Mouse (Mus musculus) midbrain, embryonic 12.5 days (tissue): Measurements from ENCODE around the gene Nfe2l3. TPM values are rescaled to one million over a fixed set of nuclear protein-coding genes. Genes with fewer than 3 reads are reported as not detected.
"Not testable (repeated sequence)": the region's sequence is repeated elsewhere in the genome, so short reads cannot be mapped to it uniquely, and the experiment has no call there.

Experiments used
- ATAC-seq: fragments of 200-750 bp; cut with Nextera tagmentation; 2 replicates; pipeline ENCODE4 v1.8.0; 2017; ENCODE audit warnings: low read depth, moderate TSS enrichment, moderate library complexity; ENCODE audit not compliant: low FRiP score
- H3K27ac ChIP-seq: fragments of 300-500 bp; sonication (generic); replicated peaks from 2 replicates; pipeline ENCODE4 v1.5.1; 2016; ENCODE audit warnings: mild to moderate bottlenecking
- H3K27me3 ChIP-seq: fragments of 300-500 bp; sonication (generic); 2 replicates; pipeline ENCODE4 v1.6.1; 2016; ENCODE audit warnings: mild to moderate bottlenecking
- H3K36me3 ChIP-seq: fragments of 300-500 bp; sonication (generic); 2 replicates; pipeline ENCODE4 v1.6.1; 2016
- H3K4me1 ChIP-seq: fragments of 300-500 bp; sonication (generic); 2 replicates; pipeline ENCODE4 v1.6.1; 2016
- H3K4me2 ChIP-seq: fragments of 300-500 bp; sonication (generic); replicated peaks from 2 replicates; pipeline ENCODE4 v1.6.1; 2016; ENCODE audit warnings: mild to moderate bottlenecking, moderate library complexity
- H3K4me3 ChIP-seq: fragments of 300-500 bp; sonication (generic); 2 replicates; pipeline ENCODE4 v1.5.1; 2016; ENCODE audit warnings: mild to moderate bottlenecking
- H3K9ac ChIP-seq: fragments of 300-500 bp; sonication (generic); replicated peaks from 2 replicates; pipeline ENCODE4 v1.6.1; 2016; ENCODE audit warnings: mild to moderate bottlenecking, moderate library complexity
- H3K9me3 ChIP-seq: fragments of 300-500 bp; sonication (generic); 2 replicates; pipeline ENCODE4 v1.6.1; 2016; ENCODE audit warnings: mild to moderate bottlenecking
- WGBS: fragments of 180-500 bp; shearing (Covaris S2); methylation state at CpG from one replicate; pipeline ENCODE4 v1.1.7; 2016; 5-methylcytosine and 5-hydroxymethylcytosine counted together
- polyA plus RNA-seq: library from polyadenylated mRNA; unstranded; fragments of >200 nt; fragmentation: Nextera tagmentation; extraction: Ambion mirVana; gene quantifications from 2 replicates; pipeline ENCODE4 v1.2.1, GENCODE M21; 2016

Nfe2l3 gene
- polyA plus RNA-seq, 1 experiment from 2014 or later = 5.4 TPM

DNA sequence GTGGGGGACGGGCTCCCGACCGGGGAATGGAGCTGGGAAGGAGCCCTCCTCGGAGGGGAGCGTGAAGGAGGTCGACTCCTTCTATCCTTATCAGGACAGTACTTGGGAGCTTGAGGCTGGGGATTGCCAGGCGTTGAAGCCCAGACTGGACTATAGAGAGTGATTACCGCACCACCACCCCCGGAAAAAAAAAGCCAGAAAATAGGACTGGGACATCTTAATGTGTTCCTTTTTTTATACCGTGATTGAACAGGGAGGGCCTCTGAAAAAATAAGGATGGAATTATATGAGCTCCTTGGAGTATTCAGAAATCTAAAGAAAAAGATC, 38.7 kb downstream of the Nfe2l3 start:
- peak overlapping the region; percentile 99 for H3K9ac ChIP-seq
- H3K9me3 ChIP-seq = no peaks in the 10 kb centered on the region
- WGBS = under 1% methylated on average over 10 of the region's 10 CpGs
- H3K36me3 ChIP-seq = peaks cover 47% of the 10 kb centered on the region
- peaks cover 35% of the 10 kb centered on the region for H3K4me1 ChIP-seq
- H3K4me3 ChIP-seq = peak overlapping the region; percentile 84
- peak overlapping the region; percentile 70 for H3K4me2 ChIP-seq
- ATAC-seq = no peak
- H3K27ac ChIP-seq = peak overlapping the region; percentile 100
- no peaks in the 10 kb centered on the region for H3K27me3 ChIP-seq

DNA sequence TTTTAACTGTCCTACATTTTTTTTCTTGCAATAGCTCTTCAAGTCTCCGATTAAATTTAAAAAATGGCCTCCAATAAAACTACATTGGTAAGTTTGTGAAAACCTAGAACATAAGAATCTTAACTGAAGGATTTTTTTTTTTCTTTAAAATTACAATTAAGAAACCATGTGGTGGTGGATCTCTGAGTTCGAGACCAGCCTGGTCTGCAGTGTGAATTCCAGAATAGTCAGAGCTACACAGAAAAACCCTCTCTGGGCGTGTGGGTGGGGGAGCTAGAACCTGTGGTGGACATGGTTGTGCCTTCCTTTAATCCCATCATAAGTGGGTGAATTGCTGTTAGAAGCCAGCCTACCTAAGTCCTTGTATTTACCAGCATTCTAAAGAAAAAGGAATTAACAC, 39.3 kb downstream of the Nfe2l3 start:
- no peak for ATAC-seq
- Histone ChIP-seq H3K27me3 (no peaks in the 10 kb centered on the region), H3K27ac (peak overlapping the region; percentile 52), H3K9ac (peak overlapping the region; percentile 99), H3K4me1 (peaks cover 30% of the 10 kb centered on the region), H3K4me3 (peak overlapping the region; percentile 84), H3K4me2 (peak overlapping the region; percentile 70), H3K36me3 (peaks cover 47% of the 10 kb centered on the region), H3K9me3 (no peaks in the 10 kb centered on the region)
- WGBS = 27% methylated on average over 3 of the region's 3 CpGs

DNA sequence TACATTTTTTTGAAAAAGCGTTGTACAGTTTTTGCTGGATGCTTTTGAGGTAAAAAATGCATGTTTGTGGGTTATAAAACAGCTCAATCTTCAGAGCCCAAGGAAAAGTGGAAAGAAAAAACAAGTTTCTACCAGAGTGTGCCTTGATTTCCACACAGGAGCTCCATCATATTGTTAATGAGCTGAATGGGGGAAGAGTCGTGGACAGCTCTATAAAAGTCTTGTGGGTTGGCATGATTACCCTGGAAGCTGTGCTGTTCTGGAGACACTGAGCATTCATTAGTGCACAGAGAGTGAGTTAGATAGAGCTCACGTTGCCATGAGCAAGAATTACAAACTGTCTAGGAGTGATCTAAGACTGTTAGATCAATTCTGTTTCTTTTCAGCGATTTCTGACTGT, 39.7 kb downstream of the Nfe2l3 start:
- no peaks in the 10 kb centered on the region for H3K27me3 ChIP-seq
- H3K9me3 ChIP-seq = no peaks in the 10 kb centered on the region
- H3K9ac ChIP-seq = peak overlapping the region; percentile 99
- WGBS = 49% methylated on average over 4 of the region's 4 CpGs
- ATAC-seq = no peak
- peaks cover 26% of the 10 kb centered on the region for H3K4me1 ChIP-seq
- H3K36me3 ChIP-seq = peaks cover 48% of the 10 kb centered on the region
- H3K27ac ChIP-seq = peak overlapping the region; percentile 52; the same call in 1 of the 2 replicates
- H3K4me2 ChIP-seq = peak overlapping the region; percentile 70
- H3K4me3 ChIP-seq = peak overlapping the region; percentile 84

- WGBS = 91% methylated on average over 4 of the region's 4 CpGs
- H3K27me3 ChIP-seq = no peaks in the 10 kb centered on the region
- H3K36me3 ChIP-seq = peaks cover 76% of the 10 kb centered on the region
- H3K4me3 ChIP-seq = no peak overlapping the region
- peaks cover 3% of the 10 kb centered on the region; the same call in 1 of the 2 replicates for H3K4me1 ChIP-seq
- ATAC-seq = no peak
- H3K27ac ChIP-seq = no peak overlapping the region
- no peaks in the 10 kb centered on the region for H3K9me3 ChIP-seq
- no peak overlapping the region for H3K9ac ChIP-seq
- H3K4me2 ChIP-seq = no peak overlapping the region
These were observed 46.8 kb downstream of the Nfe2l3 start for GRCm38 (mm10) chr6:51479136-51479731.

DNA sequence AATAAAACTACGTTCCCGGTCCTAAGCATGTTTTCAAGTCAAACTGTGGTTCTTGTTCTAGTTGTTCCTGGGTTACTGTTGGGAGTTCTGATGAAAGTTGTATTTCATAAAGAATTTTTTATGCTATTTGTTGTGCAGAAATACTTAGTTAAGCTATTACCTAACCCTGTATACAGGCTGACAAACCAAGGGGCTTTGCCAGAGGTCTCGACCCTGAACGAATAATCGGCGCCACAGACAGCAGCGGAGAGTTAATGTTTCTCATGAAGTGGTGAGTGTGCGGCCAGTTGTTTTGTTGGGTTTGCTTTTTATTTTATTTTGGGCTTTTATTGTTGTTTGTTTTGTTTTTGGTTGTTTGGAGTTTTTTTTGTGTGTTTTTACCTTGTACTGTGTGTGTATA, 49.1 kb downstream of the Nfe2l3 start:
- Histone ChIP-seq H3K27ac (no peak overlapping the region), H3K4me3 (no peak overlapping the region), H3K27me3 (no peaks in the 10 kb centered on the region), H3K4me2 (no peak overlapping the region), H3K9me3 (no peaks in the 10 kb centered on the region), H3K36me3 (peaks cover 57% of the 10 kb centered on the region), H3K4me1 (no peaks in the 10 kb centered on the region), H3K9ac (no peak overlapping the region)
- ATAC-seq = no peak
- WGBS = 96% methylated on average over 8 of the region's 8 CpGs

DNA sequence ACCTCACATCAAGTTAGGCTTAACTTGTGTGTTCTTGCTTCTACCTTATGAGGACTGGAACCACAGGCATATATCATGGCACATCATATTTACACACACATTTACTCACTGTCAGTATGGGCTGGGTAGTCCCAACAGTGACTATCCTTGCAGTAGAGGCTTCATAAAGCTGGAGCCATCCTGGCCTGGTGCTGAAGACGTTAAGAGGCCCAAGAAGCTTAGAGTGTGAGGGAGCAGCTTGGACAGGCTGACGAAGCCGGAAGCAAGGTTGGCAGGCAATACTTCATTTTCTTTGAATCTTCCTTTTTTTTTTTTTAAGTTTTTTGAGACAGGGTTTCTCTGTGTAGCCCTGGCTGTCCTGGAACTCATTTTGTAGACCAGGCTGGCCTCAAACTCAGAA, 51.4 kb downstream of the Nfe2l3 start:
- Histone ChIP-seq H3K36me3 (peaks cover 43% of the 10 kb centered on the region), H3K27me3 (no peaks in the 10 kb centered on the region)
- ATAC-seq = no peak

DNA sequence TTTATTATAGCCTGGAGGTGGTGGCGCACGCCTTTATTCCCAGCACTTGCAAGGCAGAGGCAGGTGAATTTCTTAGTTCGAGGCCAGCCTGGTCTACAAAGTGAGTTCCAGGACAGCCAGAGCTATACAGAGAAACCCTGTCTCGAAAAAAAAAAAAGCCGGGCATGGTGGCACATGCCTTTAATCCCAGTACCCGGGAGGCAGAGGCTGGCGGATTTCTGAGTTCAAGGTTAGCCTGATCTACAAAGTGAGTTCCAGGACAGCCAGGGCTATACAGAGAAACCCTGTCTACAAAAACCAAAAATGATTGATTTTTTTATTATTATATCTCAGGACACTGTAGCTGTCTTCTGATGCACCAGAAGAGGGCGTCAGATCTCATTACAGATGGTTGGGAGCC, 52.1 kb downstream of the Nfe2l3 start:
- 91% methylated on average over 8 of the region's 8 CpGs for WGBS
- peaks cover 36% of the 10 kb centered on the region for H3K36me3 ChIP-seq

More for the DNA sequence above, 51.4 kb downstream of the Nfe2l3 start:
- H3K4me2 ChIP-seq = no peak overlapping the region
- no peaks in the 10 kb centered on the region for H3K4me1 ChIP-seq
- no peaks in the 10 kb centered on the region for H3K9me3 ChIP-seq
- H3K4me3 ChIP-seq = no peak overlapping the region
- no peak overlapping the region for H3K9ac ChIP-seq
- no peak overlapping the region for H3K27ac ChIP-seq
- 94% methylated on average over 3 of the region's 3 CpGs for WGBS

DNA sequence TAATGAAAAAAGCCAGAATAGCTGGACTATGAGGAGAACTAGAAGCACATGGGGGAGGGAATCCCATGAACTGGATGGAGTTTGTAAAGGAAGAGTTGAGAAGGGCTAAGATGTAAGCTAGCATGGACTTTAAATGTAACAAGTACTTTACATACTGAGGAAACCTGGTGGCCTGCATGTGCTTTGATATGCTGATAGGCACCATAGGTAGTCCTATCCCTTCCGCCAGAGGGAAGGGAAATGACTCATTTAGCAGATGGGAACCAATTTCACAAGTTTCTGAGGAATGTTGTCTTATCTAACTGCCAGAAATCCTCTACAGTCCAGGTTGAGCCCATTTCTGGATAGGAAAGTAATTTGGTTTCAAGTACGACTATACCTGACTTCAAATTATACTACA, 53.2 kb downstream of the Nfe2l3 start:
- 61% methylated on average over 2 of the region's 2 CpGs for WGBS
- H3K4me2 ChIP-seq = no peak overlapping the region
- H3K36me3 ChIP-seq = peaks cover 25% of the 10 kb centered on the region
- H3K27ac ChIP-seq = no peak overlapping the region
- H3K4me1 ChIP-seq = no peaks in the 10 kb centered on the region
- H3K27me3 ChIP-seq = no peaks in the 10 kb centered on the region
- no peak for ATAC-seq
- H3K9ac ChIP-seq = no peak overlapping the region
- no peaks in the 10 kb centered on the region for H3K9me3 ChIP-seq
- H3K4me3 ChIP-seq = no peak overlapping the region

More for the DNA sequence above, 52.1 kb downstream of the Nfe2l3 start:
- not testable (repeated sequence) for ATAC-seq, H3K27me3 ChIP-seq, H3K4me3 ChIP-seq, H3K9ac ChIP-seq, H3K27ac ChIP-seq, H3K9me3 ChIP-seq, H3K4me2 ChIP-seq, H3K4me1 ChIP-seq

GRCm38 (mm10) chr6:51486076-51486710, 53.7 kb downstream of the Nfe2l3 start:
- Histone ChIP-seq H3K4me2 (no peak overlapping the region), H3K36me3 (peaks cover 20% of the 10 kb centered on the region), H3K4me3 (no peak overlapping the region), H3K27me3 (no peaks in the 10 kb centered on the region), H3K4me1 (no peaks in the 10 kb centered on the region), H3K9me3 (no peaks in the 10 kb centered on the region), H3K9ac (no peak overlapping the region), H3K27ac (no peak overlapping the region)
- no peak for ATAC-seq
- 84% methylated on average over 7 of the region's 7 CpGs for WGBS

GRCm38 (mm10) chr6:51486731-51487130, 54.3 kb downstream of the Nfe2l3 start:
- whole genome bisulfite sequencing = 89% methylated on average over 5 of the region's 5 CpGs
- Histone ChIP-seq H3K9ac (no peak overlapping the region), H3K9me3 (no peaks in the 10 kb centered on the region), H3K36me3 (peaks cover 15% of the 10 kb centered on the region), H3K4me1 (no peaks in the 10 kb centered on the region), H3K27me3 (no peaks in the 10 kb centered on the region), H3K4me2 (no peak overlapping the region), H3K27ac (no peak overlapping the region), H3K4me3 (no peak overlapping the region)
- ATAC-seq = no peak

GRCm38 (mm10) chr6:51489787-51490186, 57.3 kb downstream of the Nfe2l3 start:
- H3K27ac ChIP-seq = no peak overlapping the region
- ATAC-seq = no peak
- no peaks in the 10 kb centered on the region for H3K4me1 ChIP-seq
- no peaks in the 10 kb centered on the region for H3K9me3 ChIP-seq
- H3K9ac ChIP-seq = no peak overlapping the region
- no peaks in the 10 kb centered on the region for H3K27me3 ChIP-seq
- H3K4me2 ChIP-seq = no peak overlapping the region
- no peak overlapping the region for H3K4me3 ChIP-seq
- WGBS = 57% methylated on average over 2 of the region's 2 CpGs
- H3K36me3 ChIP-seq = no peaks in the 10 kb centered on the region

GRCm38 (mm10) chr6:51497321-51498111, 65.0 kb downstream of the Nfe2l3 start:
- Histone ChIP-seq H3K36me3 (no peaks in the 10 kb centered on the region), H3K27ac (no peak overlapping the region), H3K9me3 (no peaks in the 10 kb centered on the region), H3K9ac (no peak overlapping the region), H3K4me3 (no peak overlapping the region), H3K4me2 (no peak overlapping the region), H3K27me3 (no peaks in the 10 kb centered on the region), H3K4me1 (no peaks in the 10 kb centered on the region)
- ATAC-seq = no peak
- 72% methylated on average over 8 of the region's 8 CpGs for WGBS
